Mouse (Mus musculus) cerebellum, adult 8-10 months (tissue): ENCODE measurements at regions not wholly inside any gene's neighbourhood (a gene's known extent, or its start where the extent isn't known, plus 50 kb on each side); places are given as distances from the start of the nearest gene placed in this dataset.
A peak's percentile ranks its signal among the peaks of the same experiment; 100 is the strongest.

Experiments used
- DNase-seq: peaks from one replicate; pipeline ENCODE4 v3.0.0; 2022

- DNase-seq = no peak
Measured at GRCm38 (mm10) chr6:97741427-97741826, 65.4 kb upstream of the Mitf start.

GRCm38 (mm10) chr6:97740851-97741201 lies 66.0 kb upstream of the Mitf start:
- no peak for DNase-seq

GRCm38 (mm10) chr6:97740107-97740850 lies 66.6 kb upstream of the Mitf start:
- peak; percentile 33 for DNase-seq

- no peak for DNase-seq
Measured at GRCm38 (mm10) chr6:97738846-97739245, 68.0 kb upstream of the Mitf start.

GRCm38 (mm10) chr6:97730835-97731234 lies 76.0 kb upstream of the Mitf start:
- DNase-seq = no peak

- no peak for DNase-seq
Measured at GRCm38 (mm10) chr6:97718184-97718910, 88.5 kb upstream of the Mitf start.

GRCm38 (mm10) chr6:97707401-97707800 lies 90.1 kb upstream of the Frmd4b start:
- no peak for DNase-seq

GRCm38 (mm10) chr6:97704361-97704760 lies 87.0 kb upstream of the Frmd4b start:
- no peak for DNase-seq

- DNase-seq = no peak
Measured at GRCm38 (mm10) chr6:97699752-97700098, 82.4 kb upstream of the Frmd4b start.

- DNase-seq = no peak
Measured at GRCm38 (mm10) chr6:97699054-97699751, 81.9 kb upstream of the Frmd4b start.

- DNase-seq = no peak
Measured at GRCm38 (mm10) chr6:97693281-97693680, 75.9 kb upstream of the Frmd4b start.

GRCm38 (mm10) chr6:97691136-97691535 lies 73.8 kb upstream of the Frmd4b start:
- DNase-seq = no peak

GRCm38 (mm10) chr6:97684335-97684734 lies 67.0 kb upstream of the Frmd4b start:
- no peak for DNase-seq

GRCm38 (mm10) chr6:97682213-97682612 lies 64.9 kb upstream of the Frmd4b start:
- DNase-seq = no peak

GRCm38 (mm10) chr6:97675181-97675756 lies 57.9 kb upstream of the Frmd4b start:
- no peak for DNase-seq

- DNase-seq = no peak
Measured at GRCm38 (mm10) chr6:97666818-97667629, 49.7 kb upstream of the Frmd4b start.
